Mouse (Mus musculus) urinary bladder, adult 2 months (tissue): ENCODE measurements at regions not wholly inside any gene's neighbourhood (a gene's known extent, or its start where the extent isn't known, plus 50 kb on each side); places are given as distances from the start of the nearest gene placed in this dataset.

Source experiments
- DNase-seq: peaks from one replicate; pipeline ENCODE4 v3.0.0; 2022; ENCODE audit warnings: low spot score

- no peak for DNase-seq
Measured at GRCm38 (mm10) chr5:64462411-64462810, 306.3 kb downstream of the Tbc1d1 start.

- DNase-seq: no peak
Measured at GRCm38 (mm10) chr5:64463570-64463969, 307.5 kb downstream of the Tbc1d1 start.

GRCm38 (mm10) chr5:64466320-64466719 lies 310.2 kb downstream of the Tbc1d1 start:
- no peak for DNase-seq

- no peak for DNase-seq
Measured at GRCm38 (mm10) chr5:64467856-64468255, 311.8 kb downstream of the Tbc1d1 start.

GRCm38 (mm10) chr5:64468307-64468706 lies 312.2 kb downstream of the Tbc1d1 start:
- no peak for DNase-seq

GRCm38 (mm10) chr5:64472008-64472407 lies 315.9 kb downstream of the Tbc1d1 start:
- DNase-seq: no peak

GRCm38 (mm10) chr5:64472415-64472814 lies 316.3 kb downstream of the Tbc1d1 start:
- no peak for DNase-seq

- no peak for DNase-seq
Measured at GRCm38 (mm10) chr5:64474868-64475267, 318.8 kb downstream of the Tbc1d1 start.

- no peak for DNase-seq
Measured at GRCm38 (mm10) chr5:64475736-64476519, 319.8 kb downstream of the Tbc1d1 start.

- no peak for DNase-seq
Measured at GRCm38 (mm10) chr5:64476641-64477369, 320.7 kb downstream of the Tbc1d1 start.

GRCm38 (mm10) chr5:64478143-64478542 lies 322.0 kb downstream of the Tbc1d1 start:
- no peak for DNase-seq

GRCm38 (mm10) chr5:64478599-64479214 lies 322.6 kb downstream of the Tbc1d1 start:
- DNase-seq: no peak

- DNase-seq: no peak
Measured at GRCm38 (mm10) chr5:64479315-64479714, 323.2 kb downstream of the Tbc1d1 start.

- no peak for DNase-seq
Measured at GRCm38 (mm10) chr5:64485043-64485442, 318.1 kb upstream of the Klf3 start.

GRCm38 (mm10) chr5:64485856-64486255 lies 317.3 kb upstream of the Klf3 start:
- no peak for DNase-seq

- no peak for DNase-seq
Measured at GRCm38 (mm10) chr5:64486761-64487160, 316.4 kb upstream of the Klf3 start.

GRCm38 (mm10) chr5:64487698-64488398 lies 315.3 kb upstream of the Klf3 start:
- DNase-seq: no peak

GRCm38 (mm10) chr5:64489656-64490444 lies 313.3 kb upstream of the Klf3 start:
- no peak for DNase-seq

GRCm38 (mm10) chr5:64490445-64490950 lies 312.7 kb upstream of the Klf3 start:
- no peak for DNase-seq

GRCm38 (mm10) chr5:64494429-64494828 lies 308.8 kb upstream of the Klf3 start:
- DNase-seq: no peak

- no peak for DNase-seq
Measured at GRCm38 (mm10) chr5:64496853-64497252, 306.3 kb upstream of the Klf3 start.
